Mouse (Mus musculus) spleen, adult 2 months (tissue): ENCODE data around the gene Vopp1. TPM values are rescaled to one million over a fixed set of nuclear protein-coding genes. Genes with fewer than 3 reads are reported as not detected.

Experiments used
- DNase-seq, 2 experiments: peaks; one replicate each; pipeline versions ENCODE4 v3.0.0 to v3.0.0-alpha.2; 2012 to 2021; ENCODE audit warnings: low spot score in 2 of 2, low read depth in 1 of 2
- H3K27ac ChIP-seq: fragments of 200-500 bp; 2 replicates; pipeline ENCODE4 v1.5.1; 2012; ENCODE audit warnings: low read length, inconsistent platforms; ENCODE audit not compliant: insufficient read depth
- H3K27me3 ChIP-seq: fragments of 200-500 bp; 2 replicates; pipeline ENCODE4 v1.6.1; 2012; ENCODE audit warnings: mild to moderate bottlenecking, moderate library complexity, low read length, inconsistent platforms; ENCODE audit not compliant: control insufficient read depth, insufficient read depth
- H3K36me3 ChIP-seq: fragments of 200-500 bp; 2 replicates; pipeline ENCODE4 v1.6.1; 2012; ENCODE audit warnings: mild to moderate bottlenecking, low read length, inconsistent platforms; ENCODE audit not compliant: control insufficient read depth, insufficient read depth
- H3K4me1 ChIP-seq: fragments of 200-500 bp; 2 replicates; pipeline ENCODE4 v1.6.1; 2011; ENCODE audit warnings: inconsistent platforms; ENCODE audit not compliant: control insufficient read depth, insufficient read depth, insufficient read length
- H3K4me3 ChIP-seq: fragments of 200-500 bp; 2 replicates; pipeline ENCODE4 v1.5.1; 2011; ENCODE audit warnings: mild to moderate bottlenecking, inconsistent platforms; ENCODE audit not compliant: insufficient read depth, insufficient read length; ENCODE audit errors: extremely low read depth
- CTCF ChIP-seq: fragments of 200-500 bp; IDR thresholded peaks from 2 replicates; pipeline ENCODE4 v1.5.1; 2011; ENCODE audit warnings: mild to moderate bottlenecking, inconsistent platforms; ENCODE audit not compliant: insufficient read depth, insufficient read length, insufficient replicate concordance; ENCODE audit errors: extremely low read depth
- POLR2A ChIP-seq: fragments of 200-500 bp; IDR thresholded peaks from 2 replicates; pipeline ENCODE4 v1.6.1; 2011; ENCODE audit warnings: low read depth, low read length, inconsistent platforms
- WGBS: fragments of 180-500 bp; shearing (Covaris S2); methylation state at CpG from one replicate; pipeline ENCODE4 v1.1.7; 2018; 5-methylcytosine and 5-hydroxymethylcytosine counted together
- polyA plus RNA-seq: library from polyadenylated mRNA; depleted of rRNA; stranded (reverse); fragments of >200 nt; gene quantifications from 2 replicates; pipeline ENCODE4 v1.2.3, GENCODE M21; 2012; rRNA removed

The Vopp1 gene
- polyA plus RNA-seq, 1 experiment: 20.2 TPM

DNA sequence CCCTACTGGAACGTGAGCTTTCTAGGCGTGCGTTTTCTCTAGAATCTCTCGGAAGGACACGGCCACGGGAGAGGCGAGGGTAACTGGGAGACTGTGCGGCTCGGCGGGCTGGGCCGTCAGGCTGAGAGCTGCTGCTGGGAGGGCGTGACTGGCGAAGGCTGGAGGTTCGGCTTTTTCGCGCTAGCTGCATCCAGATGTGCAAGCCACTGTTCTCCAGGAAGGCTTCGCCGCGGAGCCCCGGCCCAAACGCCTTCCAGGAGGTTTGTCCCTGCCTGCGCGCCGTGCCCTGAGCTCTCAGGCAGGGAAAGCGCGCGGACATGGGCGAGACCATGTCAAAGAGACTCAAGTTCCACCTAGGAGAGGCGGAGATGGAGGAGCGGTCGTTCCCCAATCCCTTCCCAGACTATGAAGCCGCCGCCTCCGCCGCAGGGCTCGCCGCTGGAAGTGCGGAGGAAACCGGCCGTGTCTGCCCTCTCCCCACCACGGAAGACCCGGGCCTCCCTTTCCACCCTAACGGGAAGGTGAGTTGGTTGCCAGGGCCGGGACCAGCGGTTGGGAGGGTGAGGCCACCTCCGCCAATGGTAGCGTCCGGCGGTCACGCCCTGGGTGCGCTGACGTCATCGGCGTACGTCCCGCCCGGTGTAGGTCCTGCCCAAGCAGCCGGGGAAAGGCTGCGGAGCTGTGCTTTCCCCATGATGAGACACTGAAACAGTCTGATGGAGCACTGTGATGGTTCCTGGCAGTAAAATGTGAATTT is 122.0 kb downstream of the Vopp1 start:
- WGBS: under 1% methylated on average over 59 of the region's 59 CpGs
- no peaks in the 10 kb centered on the region for H3K36me3 ChIP-seq
- H3K4me1 ChIP-seq: peaks cover 2% of the 10 kb centered on the region; the same call in 1 of the 2 replicates
- no peaks in the 10 kb centered on the region for H3K27me3 ChIP-seq
- peak; percentile 79 for TF ChIP-seq POLR2A
- TF ChIP-seq CTCF: no peak
- peak overlapping the region; percentile 96 for H3K27ac ChIP-seq
- peak; percentile 89 to 94 for DNase-seq
- peak overlapping the region; percentile 99 for H3K4me3 ChIP-seq

DNA sequence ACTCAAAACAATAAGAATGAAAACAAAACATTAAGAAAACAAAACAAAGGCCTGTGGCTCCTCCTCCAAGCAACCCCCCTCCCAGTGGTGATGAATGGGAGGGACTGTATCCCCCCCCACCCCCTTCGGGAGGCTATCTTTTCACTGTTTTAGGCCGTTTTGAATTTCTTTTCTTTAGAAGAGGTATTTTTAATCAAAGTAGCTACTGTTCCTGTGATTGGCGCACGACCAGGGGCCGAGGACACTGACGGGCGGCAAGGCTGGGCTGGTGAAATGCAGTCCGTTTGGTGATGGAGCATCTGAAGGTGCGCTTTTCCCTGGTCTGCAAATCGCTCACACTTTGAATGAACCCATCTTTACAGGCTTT is 122.6 kb downstream of the Vopp1 start, which contains the start of gene Lancl2:
TSS of gene Lancl2 (plus strand) at position 165 of the 367 bp plus-strand sequence.
- peaks cover 2% of the 10 kb centered on the region; the same call in 1 of the 2 replicates for H3K4me1 ChIP-seq
- peak in 1 of 2 experiments; percentile 9 for DNase-seq
- H3K36me3 ChIP-seq: no peaks in the 10 kb centered on the region
- H3K27me3 ChIP-seq: no peaks in the 10 kb centered on the region
- H3K27ac ChIP-seq: peak within 1 kb of the TSS; percentile 96
- TF ChIP-seq CTCF (no peak), POLR2A (no peak)
- under 1% methylated on average over 10 of the region's 10 CpGs for WGBS
- peak within 1 kb of the TSS; percentile 99 for H3K4me3 ChIP-seq

DNA sequence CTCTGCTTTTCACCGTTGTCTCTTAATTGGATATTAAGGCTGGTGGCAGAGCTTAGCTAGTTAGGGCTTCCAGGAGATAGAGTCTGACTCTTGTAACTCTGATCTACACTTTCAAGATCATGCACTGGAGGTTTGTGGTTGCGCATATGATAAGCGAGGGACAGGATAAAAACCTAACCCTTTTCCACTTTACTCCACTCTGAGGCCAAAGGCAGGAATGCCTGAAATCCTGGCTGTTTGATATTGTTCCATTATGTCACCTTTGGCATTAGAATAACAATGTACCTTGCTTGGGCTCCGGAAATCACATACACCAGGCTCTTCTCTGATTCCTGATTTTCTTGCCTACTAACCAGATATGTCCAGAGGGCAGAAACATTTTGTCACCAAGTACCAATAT is 123.3 kb downstream of the Vopp1 start:
- no peaks in the 10 kb centered on the region for H3K36me3 ChIP-seq
- no peak overlapping the region for H3K27ac ChIP-seq
- H3K4me3 ChIP-seq: no peak overlapping the region
- no peak for DNase-seq
- WGBS: 83% methylated on average over 4 of the region's 4 CpGs
- no peaks in the 10 kb centered on the region for H3K27me3 ChIP-seq
- H3K4me1 ChIP-seq: peaks cover 2% of the 10 kb centered on the region; the same call in 1 of the 2 replicates
- TF ChIP-seq POLR2A (no peak), CTCF (no peak)

DNA sequence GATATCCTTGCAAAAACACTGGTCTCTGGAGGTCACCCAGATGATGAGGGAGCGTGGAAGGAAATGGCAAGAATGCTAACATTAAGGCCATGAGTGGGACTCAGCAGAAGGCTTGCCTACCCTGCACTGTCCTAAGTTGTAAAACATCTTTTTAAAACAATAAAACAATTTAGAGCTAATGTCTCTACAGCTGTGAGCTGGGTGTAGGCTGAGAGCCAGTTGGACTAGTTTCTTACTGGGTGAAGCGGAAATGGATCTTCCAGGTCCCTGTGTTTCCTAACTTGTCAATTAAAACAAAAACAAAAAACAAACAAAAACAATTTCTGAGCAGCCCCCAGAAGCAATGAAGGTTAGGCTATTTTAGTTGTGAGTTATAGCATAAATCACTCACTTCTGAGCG is 131.8 kb downstream of the Vopp1 start:
- peaks cover 2% of the 10 kb centered on the region; the same call in 1 of the 2 replicates for H3K36me3 ChIP-seq
- 92% methylated on average over 3 of the region's 3 CpGs for WGBS
- no peak overlapping the region for H3K4me3 ChIP-seq
- no peaks in the 10 kb centered on the region for H3K27me3 ChIP-seq
- no peak overlapping the region for H3K27ac ChIP-seq
- peaks cover 2% of the 10 kb centered on the region for H3K4me1 ChIP-seq
- no peak for TF ChIP-seq POLR2A
- TF ChIP-seq CTCF: no peak
- DNase-seq: no peak

DNA sequence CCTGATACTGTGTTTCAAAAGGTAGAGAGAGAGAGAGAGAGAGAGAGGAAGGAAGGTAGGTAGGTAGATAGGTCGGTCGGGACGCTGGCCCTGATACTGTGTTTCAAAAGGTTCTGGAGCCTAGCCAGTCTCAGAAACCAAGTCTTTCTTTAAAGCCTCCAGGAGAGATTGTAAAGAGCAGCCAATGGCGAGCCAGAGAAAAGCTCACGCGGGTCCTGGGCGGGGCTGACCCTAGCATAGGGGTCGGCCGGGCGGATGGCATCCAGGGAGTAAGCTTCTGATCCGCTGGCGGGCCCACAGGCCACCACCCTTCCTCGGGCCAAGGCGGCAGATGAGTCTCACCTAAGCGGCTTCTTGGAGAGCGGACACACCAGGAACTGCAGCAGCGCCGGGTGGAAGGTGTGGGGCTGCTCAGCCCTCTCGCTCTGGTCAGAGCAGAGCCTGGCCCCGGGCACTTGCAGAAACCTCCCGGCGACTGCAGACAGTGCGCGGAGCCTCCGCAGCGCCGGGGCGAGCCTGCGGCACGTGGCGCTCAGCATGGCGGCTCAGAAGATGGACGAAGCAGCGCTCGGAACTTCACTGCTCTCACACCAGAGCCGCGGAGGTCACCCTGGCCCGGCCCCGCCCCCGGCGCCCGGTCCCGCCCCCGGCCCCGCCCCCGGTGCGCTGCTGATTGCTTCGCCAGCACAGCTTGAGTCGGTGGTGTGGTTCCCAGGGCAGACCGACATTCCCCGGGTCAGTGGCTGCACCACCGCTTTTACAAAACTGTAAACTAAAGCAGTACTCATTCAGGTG is 133.3 kb downstream of the Vopp1 start, which contains the start of gene Pyurf:
TSS of gene Pyurf (minus strand) at position 612 of the 795 bp plus-strand sequence.
- under 1% methylated on average over 52 of the region's 52 CpGs for WGBS
- peaks cover 2% of the 10 kb centered on the region for H3K4me1 ChIP-seq
- peak within 1 kb of the TSS; percentile 97 for H3K4me3 ChIP-seq
- H3K27ac ChIP-seq: peak within 1 kb of the TSS; percentile 96
- TF ChIP-seq POLR2A (no peak; the same call in 1 of the 2 replicates), CTCF (no peak)
- DNase-seq: peak; percentile 68 to 79
- peaks cover 2% of the 10 kb centered on the region; the same call in 1 of the 2 replicates for H3K36me3 ChIP-seq
- no peaks in the 10 kb centered on the region for H3K27me3 ChIP-seq

DNA sequence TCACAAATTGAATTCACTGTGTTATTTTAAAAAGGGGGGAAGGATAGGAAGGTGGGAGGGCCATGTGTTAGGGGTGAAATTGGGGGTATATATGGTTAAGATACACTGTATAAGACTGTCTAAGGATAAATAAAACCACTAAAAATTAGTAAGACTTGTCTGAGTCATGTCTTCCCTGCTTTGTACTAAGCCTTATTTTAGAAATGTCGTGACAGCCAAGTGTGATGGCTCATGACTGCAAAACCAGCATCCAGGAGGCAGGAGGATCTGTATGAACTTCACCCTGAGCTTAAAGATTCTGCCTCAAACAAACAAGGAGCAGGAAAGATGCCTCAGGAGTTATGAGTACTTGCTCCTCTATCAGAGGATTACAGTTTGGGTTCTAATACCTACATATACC is 140.8 kb downstream of the Vopp1 start:
- 97% methylated on average over 1 of the region's 1 CpGs for WGBS
- H3K27me3 ChIP-seq: no peaks in the 10 kb centered on the region
- no peak for DNase-seq
- H3K27ac ChIP-seq: no peak overlapping the region
- no peak for TF ChIP-seq CTCF
- TF ChIP-seq POLR2A: no peak
- no peak overlapping the region for H3K4me3 ChIP-seq
- H3K36me3 ChIP-seq: no peaks in the 10 kb centered on the region; the same call in 1 of the 2 replicates
- H3K4me1 ChIP-seq: no peaks in the 10 kb centered on the region

Other genes with a start within 250 kb of the Vopp1 start
- 14.1 and 14.4 TPM in 2 replicates for gene Herc6, start 244.2 kb downstream of the Vopp1 start, polyA plus RNA-seq
- 4.0 and 6.8 TPM in 2 replicates for gene Pyurf, start 133.1 kb downstream of the Vopp1 start, polyA plus RNA-seq
- gene Lancl2, start 122.6 kb downstream of the Vopp1 start, polyA plus RNA-seq: 2.0 and 2.1 TPM in 2 replicates
- not detected in 2 replicates for gene Vmn1r21, start 25.2 kb upstream of the Vopp1 start, polyA plus RNA-seq
- not detected in 2 replicates for gene Vmn1r22, start 82.9 kb upstream of the Vopp1 start, polyA plus RNA-seq
- not detected in 2 replicates for gene Vmn1r23, start 101.7 kb upstream of the Vopp1 start, polyA plus RNA-seq
- not detected in 2 replicates for gene Vmn1r24, start 136.3 kb upstream of the Vopp1 start, polyA plus RNA-seq
- gene Vmn1r25, start 155.7 kb upstream of the Vopp1 start, polyA plus RNA-seq: not detected in 2 replicates
- gene Vmn1r26, start 190.0 kb upstream of the Vopp1 start, polyA plus RNA-seq: not detected in 2 replicates